Mouse (Mus musculus): ENCODE data around the gene H1f0. TPM values are rescaled to one million over a fixed set of nuclear protein-coding genes. Genes with fewer than 3 reads are reported as not detected.
"Not testable (repeated sequence)": the region's sequence is repeated elsewhere in the genome, so short reads cannot be mapped to it uniquely, and the experiment has no call there.

Gene H1f0
- polyA plus RNA-seq, 1 experiment from 2014 or later = 470 TPM

- H3K4me3 ChIP-seq = no peak overlapping the region
- ATAC-seq (replicated peaks) = no peak
- H3K27ac ChIP-seq (replicated peaks) = no peak overlapping the region
- no peak overlapping the region for H3K9ac ChIP-seq (replicated peaks)
- no peak overlapping the region for H3K4me2 ChIP-seq (replicated peaks)
- 90% methylated on average over 5 of the region's 5 CpGs for WGBS
- no peaks in the 10 kb centered on the region for H3K9me3 ChIP-seq
- H3K36me3 ChIP-seq = peaks cover 38% of the 10 kb centered on the region
- no peaks in the 10 kb centered on the region for H3K4me1 ChIP-seq
- no peaks in the 10 kb centered on the region for H3K27me3 ChIP-seq
These were observed 21.2 kb upstream of the H1f0 start for GRCm38 (mm10) chr15:79007059-79007458.

- not testable (repeated sequence) for H3K4me1 ChIP-seq; H3K27me3 ChIP-seq; H3K9ac ChIP-seq (replicated peaks); H3K4me2 ChIP-seq (replicated peaks); H3K27ac ChIP-seq (replicated peaks); H3K4me3 ChIP-seq; ATAC-seq (replicated peaks); H3K9me3 ChIP-seq
- peaks cover 30% of the 10 kb centered on the region for H3K36me3 ChIP-seq
- 85% methylated on average over 6 of the region's 6 CpGs for WGBS
These were observed 20.4 kb upstream of the H1f0 start for GRCm38 (mm10) chr15:79007836-79008235.

- peaks cover 9% of the 10 kb centered on the region; the same call in 1 of the 2 replicates for H3K4me1 ChIP-seq
- H3K4me2 ChIP-seq (replicated peaks) = no peak overlapping the region
- H3K27me3 ChIP-seq = no peaks in the 10 kb centered on the region
- H3K4me3 ChIP-seq = no peak overlapping the region
- H3K9ac ChIP-seq (replicated peaks) = no peak overlapping the region
- WGBS = 85% methylated on average over 5 of the region's 5 CpGs
- ATAC-seq (replicated peaks) = no peak
- H3K36me3 ChIP-seq = peaks cover 12% of the 10 kb centered on the region; the same call in 1 of the 2 replicates
- H3K27ac ChIP-seq (replicated peaks) = no peak overlapping the region
- H3K9me3 ChIP-seq = no peaks in the 10 kb centered on the region
These were observed 18.5 kb upstream of the H1f0 start for GRCm38 (mm10) chr15:79009734-79010133.

GRCm38 (mm10) chr15:79011550-79011949 is 16.7 kb upstream of the H1f0 start:
- no peak overlapping the region for H3K27ac ChIP-seq (replicated peaks)
- H3K27me3 ChIP-seq = no peaks in the 10 kb centered on the region
- H3K4me1 ChIP-seq = peaks cover 9% of the 10 kb centered on the region; the same call in 1 of the 2 replicates
- H3K4me3 ChIP-seq = no peak overlapping the region
- no peak overlapping the region for H3K4me2 ChIP-seq (replicated peaks)
- no peaks in the 10 kb centered on the region for H3K9me3 ChIP-seq
- no peak overlapping the region for H3K9ac ChIP-seq (replicated peaks)
- no peak for ATAC-seq (replicated peaks)
- 57% methylated on average over 10 of the region's 10 CpGs for WGBS
- peaks cover 3% of the 10 kb centered on the region; the same call in 1 of the 2 replicates for H3K36me3 ChIP-seq

GRCm38 (mm10) chr15:79013382-79013781 is 14.9 kb upstream of the H1f0 start:
- Histone ChIP-seq H3K4me3 (no peak overlapping the region), H3K27ac (replicated peaks) (peak overlapping the region; percentile 14; the same call in 1 of the 2 replicates), H3K4me2 (replicated peaks) (no peak overlapping the region), H3K27me3 (no peaks in the 10 kb centered on the region), H3K36me3 (no peaks in the 10 kb centered on the region), H3K9me3 (no peaks in the 10 kb centered on the region), H3K9ac (replicated peaks) (no peak overlapping the region), H3K4me1 (peaks cover 9% of the 10 kb centered on the region; the same call in 1 of the 2 replicates)
- 55% methylated on average over 7 of the region's 7 CpGs for WGBS
- 0 out of 2 replicates have a peak, but pooled peaks have one; percentile 43 for ATAC-seq (replicated peaks)

GRCm38 (mm10) chr15:79018191-79018590 is 10.1 kb upstream of the H1f0 start:
- no peak overlapping the region for H3K4me3 ChIP-seq
- H3K4me2 ChIP-seq (replicated peaks) = no peak overlapping the region
- WGBS = 38% methylated on average over 4 of the region's 4 CpGs
- no peaks in the 10 kb centered on the region for H3K36me3 ChIP-seq
- no peak for ATAC-seq (replicated peaks)
- no peaks in the 10 kb centered on the region for H3K27me3 ChIP-seq
- H3K27ac ChIP-seq (replicated peaks) = no peak overlapping the region
- H3K9ac ChIP-seq (replicated peaks) = no peak overlapping the region
- no peaks in the 10 kb centered on the region for H3K9me3 ChIP-seq
- peaks cover 7% of the 10 kb centered on the region; the same call in 1 of the 2 replicates for H3K4me1 ChIP-seq

GRCm38 (mm10) chr15:79018886-79019285 is 9.4 kb upstream of the H1f0 start:
- Histone ChIP-seq H3K27ac (replicated peaks) (no peak overlapping the region), H3K9ac (replicated peaks) (no peak overlapping the region; the same call in 1 of the 2 replicates), H3K27me3 (no peaks in the 10 kb centered on the region), H3K4me1 (no peaks in the 10 kb centered on the region), H3K4me3 (no peak overlapping the region), H3K9me3 (no peaks in the 10 kb centered on the region), H3K4me2 (replicated peaks) (no peak overlapping the region), H3K36me3 (no peaks in the 10 kb centered on the region)
- WGBS = 64% methylated on average over 3 of the region's 3 CpGs
- ATAC-seq (replicated peaks) = no peak

- Histone ChIP-seq H3K9ac (replicated peaks) (no peak overlapping the region), H3K4me2 (replicated peaks) (no peak overlapping the region), H3K9me3 (no peaks in the 10 kb centered on the region), H3K27me3 (no peaks in the 10 kb centered on the region), H3K4me3 (no peak overlapping the region), H3K4me1 (peaks cover 22% of the 10 kb centered on the region), H3K36me3 (no peaks in the 10 kb centered on the region), H3K27ac (replicated peaks) (no peak overlapping the region)
- no peak for ATAC-seq (replicated peaks)
- WGBS = 68% methylated on average over 10 of the region's 10 CpGs
These were observed 5.5 kb upstream of the H1f0 start for GRCm38 (mm10) chr15:79022671-79023230.

GRCm38 (mm10) chr15:79023366-79023765 is 4.9 kb upstream of the H1f0 start:
- H3K9me3 ChIP-seq = no peaks in the 10 kb centered on the region
- ATAC-seq (replicated peaks) = no peak
- H3K36me3 ChIP-seq = no peaks in the 10 kb centered on the region
- H3K4me2 ChIP-seq (replicated peaks) = no peak overlapping the region
- no peak overlapping the region for H3K9ac ChIP-seq (replicated peaks)
- no peak overlapping the region for H3K27ac ChIP-seq (replicated peaks)
- 100% methylated on average over 1 of the region's 1 CpGs for WGBS
- peaks cover 23% of the 10 kb centered on the region for H3K4me1 ChIP-seq
- no peaks in the 10 kb centered on the region for H3K27me3 ChIP-seq
- no peak overlapping the region for H3K4me3 ChIP-seq

GRCm38 (mm10) chr15:79025687-79026308 is 2.5 kb upstream of the H1f0 start:
- H3K9ac ChIP-seq (replicated peaks) = no peak overlapping the region; the same call in 1 of the 2 replicates
- 9% methylated on average over 16 of the region's 18 CpGs for WGBS
- peaks cover 36% of the 10 kb centered on the region for H3K4me1 ChIP-seq
- H3K27ac ChIP-seq (replicated peaks) = no peak overlapping the region
- no peaks in the 10 kb centered on the region for H3K27me3 ChIP-seq
- H3K9me3 ChIP-seq = no peaks in the 10 kb centered on the region
- H3K4me2 ChIP-seq (replicated peaks) = peak overlapping the region; percentile 34
- H3K36me3 ChIP-seq = no peaks in the 10 kb centered on the region
- no peak for ATAC-seq (replicated peaks)
- peak overlapping the region; percentile 25 for H3K4me3 ChIP-seq

- WGBS = 35% methylated on average over 14 of the region's 14 CpGs
- peak overlapping the region; percentile 96 for H3K4me2 ChIP-seq (replicated peaks)
- peak overlapping the region; percentile 83; the same call in 1 of the 2 replicates for H3K9ac ChIP-seq (replicated peaks)
- H3K9me3 ChIP-seq = no peaks in the 10 kb centered on the region
- no peaks in the 10 kb centered on the region for H3K27me3 ChIP-seq
- peak overlapping the region; percentile 83 for H3K4me3 ChIP-seq
- peaks cover 45% of the 10 kb centered on the region for H3K4me1 ChIP-seq
- no peaks in the 10 kb centered on the region for H3K36me3 ChIP-seq
- no peak for ATAC-seq (replicated peaks)
- peak overlapping the region; percentile 94; the same call in 1 of the 2 replicates for H3K27ac ChIP-seq (replicated peaks)
These were observed 1.5 kb upstream of the H1f0 start for GRCm38 (mm10) chr15:79026511-79027290.

All from forebrain, embryonic 15.5 days (tissue).